Mouse (Mus musculus) gastrocnemius, adult 8-10 months (tissue): ENCODE results near the gene Chd4. TPM values are rescaled to one million over a fixed set of nuclear protein-coding genes. Genes with fewer than 3 reads are reported as not detected.

ENCODE experiments used
- microRNA-seq: library from miRNA; unstranded; fragments of <30 nt; microRNA quantifications from one replicate; pipeline ENCODE4 v1.2.0, GENCODE M21; 2022
- total RNA-seq, 4 experiments: library from RNA; stranded (reverse); gene quantifications; 2 replicates each; pipeline ENCODE4 v1.2.4; 2022

Gene Chd4
- total RNA-seq, 4 experiments from 2014 or later = 72.6 to 77.3 (median 74.3) TPM

Small RNA genes within 50 kb of the gene (microRNA-seq; reads per million reads assigned to microRNA genes)
- not detected for gene Mir7045

Other genes starting within 250 kb of the Chd4 start
- 1 to 10 TPM; 2.0 to 4.5 (median 3.3) TPM for gene P3h3, start 238.2 kb upstream of the Chd4 start, total RNA-seq
- not detected for gene Gpr162, start 232.0 kb upstream of the Chd4 start, total RNA-seq
- under 1 TPM in 1 of 4 experiments, not detected in 3; 0.11 TPM for gene Cd4, start 207.8 kb upstream of the Chd4 start, total RNA-seq
- under 1 TPM in 1 of 4 experiments, not detected in 3; 0.31 TPM for gene Lag3, start 184.3 kb upstream of the Chd4 start, total RNA-seq
- gene Ptms, start 175.9 kb upstream of the Chd4 start, total RNA-seq = 10 to 100 TPM; 64.6 to 83.2 (median 76.8) TPM
- 100 to 1,000 TPM; 192 to 219 (median 202) TPM for gene Mlf2, start 164.6 kb upstream of the Chd4 start, total RNA-seq
- 100 to 1,000 TPM; 122 to 142 (median 131) TPM for gene Cops7a, start 130.4 kb upstream of the Chd4 start, total RNA-seq
- gene Pianp, start 99.3 kb upstream of the Chd4 start, total RNA-seq = under 1 TPM in 3 of 4 experiments, not detected in 1; 0.19 to 0.70 (median 0.36) TPM
- gene Zfp384, start 86.8 kb upstream of the Chd4 start, total RNA-seq = 10 to 100 TPM; 24.3 to 29.7 (median 27.4) TPM
- 10 to 100 TPM; 19.8 to 22.3 (median 20.7) TPM for gene Ing4, start 56.2 kb upstream of the Chd4 start, total RNA-seq
- gene Acrbp, start 46.3 kb upstream of the Chd4 start, total RNA-seq = 1 to 10 TPM in 3 of 4 experiments, under 1 TPM in 1; 0.97 to 2.5 (median 1.5) TPM
- gene Lpar5, start 28.1 kb upstream of the Chd4 start, total RNA-seq = under 1 TPM in 1 of 4 experiments, not detected in 3; 0.20 TPM
- gene Nop2, start 35.9 kb downstream of the Chd4 start, total RNA-seq = 10 to 100 TPM; 16.3 to 21.1 (median 19.0) TPM
- gene Iffo1, start 49.3 kb downstream of the Chd4 start, total RNA-seq = 1 to 10 TPM; 6.6 to 8.9 (median 7.5) TPM
- gene Gapdh, start 70.5 kb downstream of the Chd4 start, total RNA-seq = over 10,000 TPM; 10,104 to 14,130 (median 11,228) TPM
- gene Ncapd2, start 95.7 kb downstream of the Chd4 start, total RNA-seq = 10 to 100 TPM in 2 of 4 experiments, 1 to 10 TPM in 2; 7.3 to 14.0 (median 9.1) TPM
- gene Mrpl51, start 95.8 kb downstream of the Chd4 start, total RNA-seq = 100 to 1,000 TPM; 224 to 255 (median 228) TPM
- 10 to 100 TPM; 15.1 to 16.8 (median 15.5) TPM for gene Vamp1, start 119.6 kb downstream of the Chd4 start, total RNA-seq
- 1 to 10 TPM; 1.6 to 2.3 (median 2.0) TPM for gene Tapbpl, start 135.9 kb downstream of the Chd4 start, total RNA-seq
- under 1 TPM in 2 of 4 experiments, not detected in 2; 0.36 to 0.53 TPM for gene Cd27, start 141.0 kb downstream of the Chd4 start, total RNA-seq
- not detected for gene Tuba3a, start 190.1 kb downstream of the Chd4 start, total RNA-seq
- 10 to 100 TPM; 14.7 to 19.7 (median 19.3) TPM for gene Ltbr, start 217.9 kb downstream of the Chd4 start, total RNA-seq
- under 1 TPM; 0.17 to 0.19 (median 0.17) TPM for gene Scnn1a, start 224.7 kb downstream of the Chd4 start, total RNA-seq